Mouse (Mus musculus) embryo, embryonic 10 days (tissue): ENCODE measurements around the gene 9130023H24Rik.

Experiments
- DNase-seq: peaks from one replicate; pipeline ENCODE4 v3.0.0-alpha.2; 2015; ENCODE audit warnings: low spot score

9130023H24Rik gene

DNA sequence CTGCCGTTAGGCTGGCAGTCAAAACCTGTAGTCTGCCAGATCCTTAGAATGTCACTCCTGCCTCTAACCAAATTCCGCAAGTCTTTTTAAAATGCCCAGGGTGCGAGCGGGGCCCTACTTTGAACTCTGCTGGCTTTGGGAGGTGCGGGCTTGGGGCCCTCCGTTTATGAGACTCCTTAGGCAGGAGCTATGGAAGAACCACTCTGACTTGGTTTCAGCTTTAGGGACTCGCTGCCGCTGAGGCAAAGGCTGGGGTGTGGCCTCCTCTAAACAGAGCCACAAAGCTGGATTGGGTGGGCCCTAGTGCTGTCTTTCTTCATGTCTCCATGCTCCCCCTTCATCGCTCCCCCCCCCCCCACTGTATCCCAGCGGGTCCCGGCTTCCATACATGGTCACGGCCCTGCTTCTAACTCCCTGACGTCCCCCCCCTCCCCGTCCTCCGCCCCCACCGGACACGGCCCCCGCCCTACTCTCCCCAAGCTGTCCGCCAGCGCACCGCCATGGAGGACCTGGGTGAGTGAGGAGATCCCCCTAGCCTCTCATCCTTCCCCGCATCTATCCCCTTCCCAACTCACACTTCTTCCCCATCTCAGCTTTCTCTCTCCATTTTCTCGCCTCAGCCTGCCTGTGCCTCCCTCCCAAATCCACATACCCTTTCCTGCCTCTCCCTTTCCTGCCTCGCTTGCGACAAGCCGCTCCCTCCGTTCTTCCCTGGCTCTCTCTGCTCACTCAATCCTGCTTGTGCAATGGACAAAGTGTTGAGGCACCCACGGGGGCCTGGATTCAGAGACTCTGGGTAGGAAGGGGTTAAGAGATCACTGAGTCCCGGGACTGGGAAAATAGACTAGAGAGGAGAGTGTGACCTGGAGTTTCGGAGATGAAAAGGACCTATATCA lies 8.9 kb upstream of the 9130023H24Rik start, which contains the start of gene Tgfb1i1:
Gene Tgfb1i1 (plus strand): TSS at position 317 of the 896 bp plus-strand sequence.
- DNase-seq = peak; percentile 63

DNA sequence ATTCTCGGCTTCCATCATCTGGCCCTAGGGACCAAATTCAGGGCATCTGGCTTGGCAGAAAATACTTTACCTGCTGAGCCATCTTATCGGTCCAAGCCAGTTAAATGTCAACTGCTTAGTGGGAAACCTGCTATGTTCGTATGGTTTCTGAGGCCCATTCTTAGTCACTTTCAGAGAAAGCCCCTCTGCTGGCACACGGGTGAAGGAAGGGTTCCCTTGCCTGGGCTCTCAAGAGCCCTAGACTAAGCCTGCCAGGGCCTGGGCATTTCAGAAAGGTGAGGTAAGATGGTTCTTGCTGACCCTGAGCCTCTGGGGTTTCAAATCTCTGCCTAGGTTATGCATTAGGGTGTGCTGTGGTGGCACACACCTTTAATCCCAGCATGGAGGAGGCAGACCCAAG lies 7.7 kb upstream of the 9130023H24Rik start:
- no peak for DNase-seq

DNA sequence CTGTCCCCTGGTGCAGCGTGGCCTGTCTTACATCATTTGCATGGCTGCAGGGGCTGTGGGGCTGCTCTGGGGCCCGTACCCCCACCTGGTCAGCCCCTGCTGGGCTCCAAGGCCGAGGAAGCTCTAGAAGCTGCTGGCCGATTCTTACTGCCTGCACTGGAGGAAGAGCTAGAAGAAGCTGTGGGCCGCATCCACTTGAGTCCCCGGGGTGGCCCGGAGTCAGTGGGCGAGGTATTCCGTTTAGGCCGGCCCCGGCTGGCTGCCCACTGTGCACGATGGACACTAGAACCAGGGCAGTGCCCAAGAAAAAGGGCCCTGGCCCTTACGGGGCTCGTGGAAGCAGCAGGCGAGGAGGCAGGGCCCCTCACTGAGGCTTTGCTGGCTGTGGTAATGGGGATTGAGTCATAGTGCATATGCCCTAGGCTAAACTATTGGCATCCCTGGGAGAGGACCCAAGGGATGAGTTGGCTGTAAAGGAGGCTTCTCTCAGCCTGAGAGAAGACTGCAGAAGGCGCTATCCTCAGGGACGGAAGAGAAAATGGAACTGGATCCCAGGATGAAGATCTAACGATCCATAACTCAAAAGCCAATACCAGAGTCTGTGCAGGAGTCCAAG lies 6.7 kb upstream of the 9130023H24Rik start:
- DNase-seq = no peak

DNA sequence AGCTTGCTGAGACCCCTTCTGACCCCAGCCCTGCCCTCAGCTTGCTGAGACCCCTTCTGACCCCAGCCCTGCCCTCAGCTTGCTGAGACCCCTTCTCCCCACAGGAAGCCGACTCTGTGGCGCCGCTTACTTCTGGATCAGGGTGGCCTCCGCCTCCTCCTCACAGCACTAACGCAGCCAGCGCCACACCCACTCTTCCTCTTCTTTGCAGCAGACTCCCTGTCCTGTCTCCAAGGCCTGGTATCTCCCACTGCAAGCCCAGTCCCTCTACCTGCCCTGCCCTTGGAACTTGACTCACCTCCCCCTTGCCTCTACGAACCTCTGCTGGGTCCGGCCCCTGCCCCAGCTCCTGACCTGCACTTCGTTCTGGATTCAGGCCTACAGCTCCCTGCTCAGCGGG lies 6.1 kb upstream of the 9130023H24Rik start:
- DNase-seq = peak; percentile 58

DNA sequence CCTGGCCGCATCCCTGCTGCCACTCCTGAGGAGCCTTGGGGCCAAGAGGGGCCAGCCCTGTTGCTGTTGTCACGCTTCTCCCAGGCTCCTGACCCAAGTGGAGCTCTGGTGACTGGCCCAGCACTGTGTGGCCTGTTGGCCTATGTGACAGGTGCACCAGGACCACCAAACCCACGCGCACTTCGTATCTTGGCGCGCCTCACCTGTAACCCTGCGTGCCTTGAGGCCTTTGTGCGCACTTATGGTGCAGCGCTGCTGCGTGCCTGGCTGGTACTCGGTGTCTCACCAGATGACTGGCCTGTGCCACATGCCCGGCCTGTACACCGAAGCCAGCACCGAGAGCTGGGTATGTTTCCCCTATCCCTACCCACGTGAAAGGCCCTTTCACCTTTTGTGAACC lies 4.5 kb upstream of the 9130023H24Rik start:
- no peak for DNase-seq

DNA sequence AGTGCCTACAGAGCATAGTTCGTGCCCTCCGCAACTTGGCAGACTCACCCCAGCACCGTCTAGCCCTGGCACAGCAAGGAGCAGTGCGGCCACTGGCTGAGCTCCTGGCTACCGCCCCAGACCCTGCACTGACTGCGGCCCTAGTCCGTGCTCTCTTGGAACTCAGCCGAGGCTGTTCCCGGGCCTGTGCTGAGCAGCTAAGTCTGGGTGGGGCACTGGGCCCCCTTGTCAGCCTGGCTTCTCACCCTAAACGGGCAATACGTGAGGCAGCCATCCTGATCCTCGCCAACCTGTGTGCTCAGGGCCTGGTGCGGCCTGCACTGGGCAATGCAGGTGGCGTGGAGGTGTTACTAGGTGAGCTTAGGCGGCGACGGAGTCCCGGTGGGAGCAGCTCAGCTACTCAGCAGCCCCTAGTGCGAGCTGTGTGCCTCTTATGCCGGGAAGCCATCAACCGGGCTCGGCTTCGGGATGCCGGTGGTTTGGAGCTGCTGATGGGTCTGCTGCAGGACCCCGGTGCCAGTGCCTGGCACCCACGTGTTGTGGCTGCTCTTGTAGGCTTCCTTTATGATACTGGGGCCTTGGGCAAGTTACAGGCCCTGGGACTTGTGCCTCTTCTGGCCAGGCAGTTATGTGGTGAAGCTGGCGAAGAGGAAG lies 2.4 kb upstream of the 9130023H24Rik start:
- no peak for DNase-seq

DNA sequence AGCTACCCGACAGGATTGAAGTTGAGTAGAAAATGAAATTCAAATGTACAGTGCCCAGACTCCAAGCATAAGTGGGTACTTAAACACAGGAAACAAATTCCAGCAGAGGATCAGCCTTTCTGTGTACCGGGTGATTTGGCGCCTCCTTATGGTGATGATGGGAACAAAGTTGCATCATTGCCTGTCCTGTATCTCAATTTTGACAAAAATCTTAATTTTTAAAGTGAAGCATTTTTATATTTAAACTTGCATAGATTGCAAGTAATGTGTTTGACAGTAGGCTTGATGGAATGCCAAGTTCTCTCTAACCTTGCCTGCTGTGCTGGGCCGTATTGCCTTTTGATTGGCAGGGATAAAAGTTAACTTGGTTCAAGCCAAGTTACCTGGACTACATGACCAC lies 1.2 kb upstream of the 9130023H24Rik start:
- peak; percentile 69 for DNase-seq

DNA sequence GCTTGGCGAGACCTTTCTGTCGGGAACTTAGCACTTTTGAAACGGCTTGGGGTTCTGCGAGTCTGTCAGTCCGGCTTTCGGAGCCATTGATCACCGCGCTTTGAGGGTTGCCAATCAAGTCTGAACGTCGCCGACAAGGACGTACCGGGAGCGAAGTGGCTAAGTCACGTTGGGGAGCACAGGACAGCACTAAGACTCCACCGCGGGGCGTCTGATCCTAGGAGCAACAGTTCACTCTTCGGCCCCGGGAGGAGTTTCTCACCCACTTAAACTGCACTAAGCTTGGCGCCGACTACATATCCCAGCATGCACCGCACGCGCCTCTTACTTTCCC lies 271 bp downstream of the 9130023H24Rik start:
- no peak for DNase-seq

DNA sequence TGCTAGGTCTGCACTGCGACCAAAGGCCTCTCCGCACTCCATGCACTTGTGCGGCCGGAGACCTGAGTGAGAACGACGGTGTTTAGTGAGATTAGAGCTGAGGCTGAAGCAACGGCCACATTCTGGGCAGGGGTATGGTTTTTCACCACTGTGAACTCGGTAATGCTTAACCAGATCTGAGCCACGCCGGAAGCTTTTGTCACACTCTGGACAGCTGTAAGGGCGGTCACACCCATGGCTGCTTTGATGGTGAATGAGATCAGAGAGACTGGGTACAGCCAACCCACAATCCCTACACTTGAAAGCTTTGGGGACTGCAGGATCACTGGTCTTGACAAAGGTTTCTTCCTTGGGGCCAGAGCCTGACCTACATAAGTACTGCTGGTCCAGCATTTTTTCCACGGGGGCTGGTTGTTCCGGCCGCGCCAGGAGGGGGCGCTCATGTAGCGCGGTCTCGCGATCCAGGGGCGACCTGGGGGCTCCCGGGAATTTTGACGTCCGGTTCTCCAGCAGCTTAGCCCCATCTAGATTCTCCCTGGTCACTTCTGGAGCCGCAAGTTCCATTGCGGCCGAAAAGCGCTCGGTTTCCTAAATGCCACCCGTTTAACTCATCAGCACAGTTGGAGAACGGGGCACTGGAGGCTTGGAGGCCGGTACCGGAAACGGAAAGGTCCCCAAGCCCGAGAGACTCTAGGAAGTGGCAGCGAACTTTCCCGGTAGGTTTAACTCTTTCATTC lies 807 bp downstream of the 9130023H24Rik start, which contains the start of gene Armc5:
Gene Armc5 (plus strand): TSS at position 487 of the 737 bp plus-strand sequence.
- peak; percentile 79 for DNase-seq

DNA sequence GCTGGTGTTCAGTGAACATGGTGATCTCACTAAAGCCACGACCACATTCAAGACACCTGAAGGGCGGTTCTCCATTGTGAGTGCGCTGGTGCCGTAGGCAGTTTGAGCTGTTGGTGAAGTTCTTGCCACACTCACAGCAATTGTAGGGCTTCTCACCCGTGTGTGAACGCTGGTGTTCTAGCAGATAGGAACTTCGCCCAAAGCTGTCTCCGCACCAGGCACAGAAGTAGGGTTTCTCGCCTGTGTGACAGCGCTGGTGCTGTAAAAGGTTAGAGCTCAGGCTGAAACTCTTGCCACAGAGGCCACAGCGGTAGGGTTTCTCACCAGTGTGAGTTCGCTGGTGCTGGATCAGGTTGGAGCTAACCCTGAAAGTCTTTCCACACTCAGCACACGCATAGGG lies 1.4 kb downstream of the 9130023H24Rik start:
- no peak for DNase-seq

DNA sequence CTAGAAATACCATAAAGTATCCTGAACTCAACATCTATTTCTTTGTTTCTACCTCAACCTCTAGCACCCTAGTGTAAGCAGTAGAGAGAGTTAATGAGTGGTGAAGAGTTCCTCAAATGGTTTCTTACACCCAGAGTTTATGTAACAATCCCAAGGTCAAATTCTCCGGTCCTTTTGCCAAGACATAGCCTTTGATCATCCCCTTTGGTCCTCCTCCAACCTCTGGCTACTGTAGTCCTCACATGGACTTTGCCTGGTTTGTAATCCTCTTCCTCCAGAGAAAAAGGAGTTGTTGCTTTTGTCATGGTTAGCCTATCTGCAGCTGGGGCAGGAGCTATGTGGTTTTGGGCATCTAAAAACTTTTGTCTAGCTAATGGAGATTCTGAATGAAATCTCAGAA lies 2.4 kb downstream of the 9130023H24Rik start:
- DNase-seq = no peak

DNA sequence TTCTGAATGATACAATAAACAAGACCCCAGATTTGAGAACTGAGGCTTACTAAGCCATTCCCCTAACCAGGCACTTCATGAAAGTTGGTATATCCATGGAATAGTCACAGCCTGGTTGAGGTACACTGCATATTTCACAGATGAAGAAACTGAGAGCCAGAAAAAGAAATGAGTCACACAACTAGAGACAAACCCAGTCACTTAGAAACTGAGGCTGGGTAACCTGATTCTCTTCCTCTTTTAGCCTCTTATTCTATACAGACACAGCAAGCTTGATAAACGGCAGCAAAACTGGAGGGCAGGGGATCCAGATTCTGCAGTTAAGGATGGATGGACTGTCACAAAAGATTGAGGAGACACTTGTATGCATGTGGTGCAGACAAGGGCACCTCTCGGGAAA lies 3.0 kb downstream of the 9130023H24Rik start:
- no peak for DNase-seq

DNA sequence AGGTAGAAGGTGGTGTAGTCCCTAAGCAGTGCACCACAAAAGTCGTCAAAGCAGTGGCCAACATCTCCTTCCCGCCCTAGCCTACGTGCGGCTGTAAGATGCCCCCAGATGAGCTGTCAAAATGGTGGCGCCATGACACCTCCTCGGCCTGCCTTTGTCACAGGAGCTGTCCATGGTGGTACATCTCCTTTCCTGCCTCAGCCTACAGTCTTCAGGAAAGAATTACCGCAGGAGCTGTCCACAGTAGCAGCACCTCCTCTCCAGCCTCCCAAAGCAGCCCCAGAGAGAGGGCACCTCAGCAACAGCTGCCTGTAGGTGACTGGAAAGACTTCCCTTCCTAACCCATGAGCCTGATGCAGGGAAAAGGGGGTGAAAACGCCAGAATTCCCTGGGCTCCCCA lies 6.1 kb downstream of the 9130023H24Rik start:
- DNase-seq = peak; percentile 48

DNA sequence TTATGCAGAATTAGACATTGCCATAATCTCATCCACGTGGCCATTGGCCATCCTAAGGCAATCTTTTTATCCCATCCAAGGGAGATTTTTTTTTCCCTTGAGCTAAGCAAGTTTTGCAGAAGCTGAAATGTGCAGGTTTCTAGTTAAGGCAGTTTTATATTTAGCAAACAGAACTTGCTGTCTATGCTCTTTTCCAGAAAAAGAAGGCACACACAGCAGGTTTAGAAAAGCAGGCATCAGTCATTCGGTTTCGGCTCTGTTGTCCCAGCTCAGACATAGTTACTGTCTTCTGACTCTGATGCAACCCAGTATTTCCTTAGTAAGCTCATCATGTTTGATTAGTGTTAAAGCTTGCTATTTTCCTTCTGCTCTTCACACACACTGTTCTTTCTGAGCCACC lies 16.9 kb downstream of the 9130023H24Rik start:
- DNase-seq = no peak

DNA sequence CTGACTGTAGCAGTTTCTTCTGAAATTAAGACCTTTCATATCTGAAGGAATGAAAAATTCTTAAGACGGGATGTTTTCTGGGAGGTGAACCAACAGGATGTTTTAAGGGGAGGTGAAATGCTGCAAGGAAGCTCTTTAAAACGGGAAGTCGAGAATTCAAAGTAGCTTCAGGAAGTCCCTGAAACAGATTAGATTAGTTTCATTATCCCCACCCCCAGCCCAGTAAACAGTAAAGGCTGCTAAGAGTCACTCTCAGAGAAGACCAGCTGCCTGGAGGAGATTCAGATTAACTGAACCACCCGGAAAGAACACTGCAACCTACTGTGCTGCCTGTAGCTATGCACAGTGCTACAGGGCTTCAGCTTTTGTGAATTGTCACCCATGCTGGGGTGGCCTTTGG lies 17.9 kb downstream of the 9130023H24Rik start:
- DNase-seq = no peak

DNA sequence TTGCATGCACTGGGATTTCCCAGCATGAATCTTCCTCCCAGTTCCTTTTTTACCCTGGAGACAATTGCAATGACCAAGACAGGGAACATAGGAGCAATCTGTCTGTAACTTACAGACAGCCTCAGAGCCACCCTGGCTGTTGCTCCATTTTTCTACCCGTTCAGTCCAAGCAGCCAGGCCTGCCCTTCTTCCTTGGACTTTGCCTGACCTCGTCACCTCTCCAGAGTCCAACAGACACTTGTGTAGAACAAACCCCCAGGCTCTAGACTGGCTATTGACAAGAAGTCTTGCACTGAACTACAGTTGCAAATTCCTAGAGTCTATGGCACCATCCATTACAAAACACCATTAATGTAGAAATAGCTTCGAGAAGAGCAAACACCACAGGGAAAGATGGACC lies 28.0 kb downstream of the 9130023H24Rik start:
- peak; percentile 11 for DNase-seq

DNA sequence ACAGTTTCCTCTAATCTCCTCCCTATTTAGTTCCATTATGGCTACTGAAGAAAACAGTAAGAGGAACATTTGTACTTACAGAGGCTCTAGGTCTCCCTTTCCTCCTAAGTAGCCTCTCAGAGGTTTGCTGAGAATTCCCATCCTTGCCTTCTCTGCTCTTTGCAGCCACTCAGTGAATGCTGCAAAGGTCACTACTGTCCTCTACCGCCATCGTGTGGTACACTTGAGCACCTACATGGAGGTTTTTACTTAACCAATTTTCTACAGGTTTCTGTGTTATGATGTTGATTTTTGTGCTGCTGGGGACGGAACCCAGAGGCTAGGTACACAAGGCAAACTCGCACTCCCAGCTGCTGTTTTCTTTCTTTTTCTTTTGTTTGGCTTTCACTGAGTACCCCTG lies 29.6 kb downstream of the 9130023H24Rik start:
- peak; percentile 89 for DNase-seq

DNA sequence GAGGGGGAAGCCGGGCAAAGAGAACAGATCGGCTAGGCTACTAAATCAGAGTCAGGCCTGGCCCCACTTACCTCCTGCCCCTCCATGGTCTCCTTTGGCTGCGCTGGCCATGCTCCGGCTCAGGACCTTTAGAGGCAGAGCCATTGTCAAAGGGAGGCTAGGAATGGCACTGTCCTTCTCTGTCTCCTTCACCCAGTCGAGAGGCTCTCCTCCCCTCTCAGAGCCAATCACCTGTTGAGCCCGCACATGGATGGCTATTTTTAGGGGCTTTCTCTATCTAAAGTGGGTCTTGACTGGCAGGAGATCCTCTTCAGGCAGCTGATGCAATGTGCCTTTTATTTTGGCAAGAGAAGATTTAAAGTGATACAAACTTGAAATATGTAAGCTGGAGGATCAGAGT lies 31.7 kb downstream of the 9130023H24Rik start, which contains the start of gene Cox6a2:
Gene Cox6a2 (minus strand): TSS at position 236 of the 400 bp plus-strand sequence.
- no peak for DNase-seq

DNA sequence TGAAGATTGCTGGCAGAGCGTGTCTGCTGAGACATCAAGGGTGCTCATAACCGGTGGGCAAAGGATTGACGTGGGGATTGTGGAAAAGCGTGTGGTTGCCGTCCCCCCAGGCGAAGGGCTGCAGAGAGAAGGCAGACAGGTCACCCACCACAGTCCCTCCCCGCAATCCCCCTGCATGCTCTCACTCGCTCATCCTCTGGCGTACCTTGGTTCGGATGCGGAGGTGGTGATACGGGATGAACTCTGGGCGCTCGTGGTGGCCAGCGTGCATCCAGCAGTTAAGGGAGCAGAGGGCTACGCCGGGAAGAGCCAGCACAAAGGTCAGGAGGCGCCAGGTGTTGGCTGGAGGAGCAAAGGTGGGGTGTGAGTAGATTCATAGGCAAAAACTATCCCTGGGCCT lies 32.1 kb downstream of the 9130023H24Rik start:
- no peak for DNase-seq

DNA sequence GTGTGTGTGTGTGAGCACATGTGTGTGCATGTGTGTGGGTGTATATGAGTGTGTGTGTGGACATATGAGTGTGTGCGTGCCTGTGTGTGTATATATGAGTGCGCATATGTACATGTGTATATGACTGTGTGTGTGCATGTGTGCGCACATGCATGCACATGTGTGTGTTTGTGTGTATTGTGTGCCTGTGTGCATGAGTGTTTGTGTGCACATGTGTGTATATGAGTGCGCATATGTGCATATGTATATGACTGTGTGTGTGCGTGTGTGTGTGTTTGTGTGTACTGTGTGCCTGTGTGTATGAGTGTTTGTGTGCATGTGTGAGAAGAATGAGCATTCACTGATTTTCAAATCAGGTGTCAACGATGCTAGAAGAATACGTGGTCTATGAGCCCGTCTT lies 33.7 kb downstream of the 9130023H24Rik start:
- no peak for DNase-seq

DNA sequence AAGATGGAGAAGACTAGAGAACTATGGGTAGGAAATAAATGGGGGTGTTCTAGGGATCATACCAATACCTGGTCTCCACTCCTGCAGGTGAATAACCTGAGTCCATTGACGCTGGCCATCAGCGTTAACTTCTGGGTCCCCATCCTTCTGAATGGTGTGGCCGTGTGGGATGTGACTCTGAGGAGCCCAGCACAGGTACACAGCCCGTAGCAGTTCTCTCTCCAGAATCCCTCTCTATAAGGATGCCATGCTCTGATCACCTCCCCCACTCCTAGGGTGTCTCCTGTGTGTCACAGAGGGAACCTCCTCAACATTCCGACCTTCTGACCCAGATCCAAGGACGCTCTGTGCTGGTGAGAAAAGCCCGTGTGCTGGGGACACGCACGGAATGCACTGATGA lies 34.8 kb downstream of the 9130023H24Rik start:
- DNase-seq = no peak

DNA sequence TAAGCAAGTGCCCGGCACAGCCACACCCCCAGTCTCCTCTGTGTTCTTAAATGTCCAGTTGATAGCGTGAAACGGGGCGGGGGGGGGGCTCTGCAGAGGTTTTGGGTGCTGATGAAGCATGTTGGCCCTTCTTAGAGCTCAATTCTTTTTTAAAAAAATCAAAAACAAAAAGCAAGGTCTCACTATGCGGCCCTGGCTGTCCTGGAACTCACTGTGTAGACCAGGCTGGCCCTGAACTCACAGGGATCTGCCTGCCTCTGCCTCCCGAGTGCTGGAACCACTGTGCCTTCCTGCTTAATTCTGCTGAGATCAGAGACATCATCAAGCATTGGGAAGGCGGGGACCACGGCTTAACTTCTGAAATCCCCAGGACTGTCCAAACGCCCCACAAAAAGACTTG lies 36.2 kb downstream of the 9130023H24Rik start:
- no peak for DNase-seq
